Mouse (Mus musculus): Measurements from ENCODE around the gene Wwp2.

DNA sequence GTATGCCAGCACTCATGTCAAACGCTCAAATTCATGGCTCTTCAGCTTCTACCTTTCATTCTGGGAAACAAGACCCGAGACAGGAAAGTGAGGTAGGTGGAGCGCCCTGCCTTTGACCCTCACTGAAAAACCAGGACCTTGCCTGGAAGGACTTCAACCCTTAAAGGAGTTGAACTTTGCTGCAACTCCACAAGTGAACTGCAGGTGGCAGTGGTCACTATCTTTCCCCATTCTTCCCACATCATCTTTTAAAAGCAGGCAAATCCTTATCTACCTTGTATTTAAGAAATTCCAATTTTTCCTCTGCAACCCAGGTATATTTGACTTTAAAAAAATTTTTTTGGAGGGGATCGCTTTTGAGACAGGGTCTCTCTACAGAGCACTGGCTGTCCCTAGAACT lies 24.8 kb upstream of the Wwp2 start:
- 0 out of 2 replicates have a peak, but pooled peaks have one; percentile 1 for TF ChIP-seq CTCF (IDR thresholded peaks at IDR 0.05; ENCODE audit: control insufficient read depth, insufficient read depth, insufficient replicate concordance, low read depth, low read length)
- no peak for TF ChIP-seq POLR2A (IDR thresholded peaks at IDR 0.05; ENCODE audit: control insufficient read depth, low read depth, low read length)
